Mouse (Mus musculus) heart, embryonic 16.5 days (tissue): ENCODE measurements around the gene Ebna1bp2. TPM values are rescaled to one million over a fixed set of nuclear protein-coding genes. Genes with fewer than 3 reads are reported as not detected.
A peak's percentile ranks its signal among the peaks of the same experiment; 100 is the strongest.

ENCODE experiments used
- ATAC-seq: fragments of 200-750 bp; cut with Nextera tagmentation; replicated peaks from 2 replicates; pipeline ENCODE4 v1.8.0; 2017; ENCODE audit warnings: moderate number of reproducible peaks; ENCODE audit not compliant: insufficient read depth, low FRiP score; ENCODE audit errors: extremely low read depth
- H3K27ac ChIP-seq: fragments of 300-500 bp; sonication (generic); 2 replicates; pipeline ENCODE4 v1.5.1; 2014; ENCODE audit warnings: mild to moderate bottlenecking, low read length, control low read depth, moderate library complexity
- H3K27me3 ChIP-seq: fragments of 300-500 bp; sonication (generic); 2 replicates; pipeline ENCODE4 v1.6.1; 2014; ENCODE audit warnings: low read length, mixed read lengths; ENCODE audit not compliant: control insufficient read depth, insufficient read depth
- H3K36me3 ChIP-seq: fragments of 300-500 bp; sonication (generic); 2 replicates; pipeline ENCODE4 v1.6.1; 2014; ENCODE audit not compliant: control insufficient read depth, insufficient read depth
- H3K4me1 ChIP-seq: fragments of 300-500 bp; sonication (generic); 2 replicates; pipeline ENCODE4 v1.6.1; 2014; ENCODE audit warnings: low read length, mixed read lengths; ENCODE audit not compliant: control insufficient read depth, insufficient read depth
- H3K4me2 ChIP-seq: fragments of 300-500 bp; sonication (generic); 2 replicates; pipeline ENCODE4 v1.6.1; 2014; ENCODE audit warnings: low read depth, mild to moderate bottlenecking, control low read depth, low read length
- H3K4me3 ChIP-seq: fragments of 300-500 bp; sonication (generic); 2 replicates; pipeline ENCODE4 v1.5.1; 2014; ENCODE audit warnings: mild to moderate bottlenecking, control low read depth, low read length
- H3K9ac ChIP-seq: fragments of 300-500 bp; sonication (generic); 2 replicates; pipeline ENCODE4 v1.6.1; 2014; ENCODE audit warnings: low read length, control low read depth
- H3K9me3 ChIP-seq: fragments of 300-500 bp; sonication (generic); replicated peaks from 2 replicates; pipeline ENCODE4 v1.6.1; 2016; ENCODE audit warnings: low read length; ENCODE audit not compliant: control insufficient read depth
- WGBS: fragments of 180-500 bp; shearing (Covaris S2); extraction: QIAGEN DNeasy Blood & Tissue Kit; methylation state at CpG from one replicate; pipeline ENCODE4 v1.1.7; 2014; 5-methylcytosine and 5-hydroxymethylcytosine counted together
- polyA plus RNA-seq: library from polyadenylated mRNA; unstranded; fragments of >200 nt; fragmentation: Nextera tagmentation; extraction: Ambion mirVana; gene quantifications from 2 replicates; pipeline ENCODE4 v1.2.1, GENCODE M21; 2015

Ebna1bp2 gene
- polyA plus RNA-seq, 1 experiment from 2014 or later = 105 TPM

GRCm38 (mm10) chr4:118609836-118610235 lies 10.8 kb upstream of the Ebna1bp2 start:
- Histone ChIP-seq H3K36me3 (no peaks in the 10 kb centered on the region), H3K4me3 (no peak overlapping the region), H3K9ac (no peak overlapping the region), H3K4me1 (no peaks in the 10 kb centered on the region), H3K27ac (no peak overlapping the region), H3K9me3 (no peaks in the 10 kb centered on the region), H3K4me2 (no peak overlapping the region), H3K27me3 (peaks cover 8% of the 10 kb centered on the region; the same call in 1 of the 2 replicates)
- WGBS = 68% methylated on average over 3 of the region's 3 CpGs
- no peak for ATAC-seq

GRCm38 (mm10) chr4:118612619-118613018 lies 8.0 kb upstream of the Ebna1bp2 start:
- no peaks in the 10 kb centered on the region for H3K4me1 ChIP-seq
- H3K9ac ChIP-seq = no peak overlapping the region
- ATAC-seq = no peak
- peaks cover 8% of the 10 kb centered on the region; the same call in 1 of the 2 replicates for H3K27me3 ChIP-seq
- no peaks in the 10 kb centered on the region; the same call in 1 of the 2 replicates for H3K9me3 ChIP-seq
- H3K36me3 ChIP-seq = no peaks in the 10 kb centered on the region
- WGBS = 21% methylated on average over 11 of the region's 11 CpGs
- H3K4me3 ChIP-seq = no peak overlapping the region
- no peak overlapping the region for H3K27ac ChIP-seq
- H3K4me2 ChIP-seq = no peak overlapping the region

- no peak overlapping the region for H3K4me3 ChIP-seq
- 72% methylated on average over 11 of the region's 11 CpGs for WGBS
- H3K9ac ChIP-seq = no peak overlapping the region
- H3K36me3 ChIP-seq = no peaks in the 10 kb centered on the region
- H3K27me3 ChIP-seq = peaks cover 8% of the 10 kb centered on the region; the same call in 1 of the 2 replicates
- H3K27ac ChIP-seq = no peak overlapping the region
- ATAC-seq = no peak
- no peak overlapping the region for H3K4me2 ChIP-seq
- H3K9me3 ChIP-seq = peaks cover 2% of the 10 kb centered on the region; the same call in 1 of the 2 replicates
- no peaks in the 10 kb centered on the region for H3K4me1 ChIP-seq
Observed at GRCm38 (mm10) chr4:118615412-118615811, 5.2 kb upstream of the Ebna1bp2 start.

- peaks cover 2% of the 10 kb centered on the region; the same call in 1 of the 2 replicates for H3K9me3 ChIP-seq
- H3K4me3 ChIP-seq = peak overlapping the region; percentile 91
- ATAC-seq = no peak
- H3K27me3 ChIP-seq = no peaks in the 10 kb centered on the region
- peak overlapping the region; percentile 45 for H3K27ac ChIP-seq
- peaks cover 26% of the 10 kb centered on the region for H3K36me3 ChIP-seq
- peak overlapping the region; percentile 96 for H3K4me2 ChIP-seq
- H3K9ac ChIP-seq = peak overlapping the region; percentile 85
- peaks cover 8% of the 10 kb centered on the region; the same call in 1 of the 2 replicates for H3K4me1 ChIP-seq
- under 1% methylated on average over 23 of the region's 23 CpGs for WGBS
Observed at GRCm38 (mm10) chr4:118620967-118621320, 345 bp downstream of the Ebna1bp2 start.

GRCm38 (mm10) chr4:118621781-118622180 lies 1.2 kb downstream of the Ebna1bp2 start:
- Histone ChIP-seq H3K4me2 (peak overlapping the region; percentile 96), H3K27me3 (no peaks in the 10 kb centered on the region), H3K9me3 (peaks cover 2% of the 10 kb centered on the region; the same call in 1 of the 2 replicates), H3K4me1 (peaks cover 8% of the 10 kb centered on the region; the same call in 1 of the 2 replicates), H3K4me3 (peak overlapping the region; percentile 91), H3K9ac (peak overlapping the region; percentile 85; the same call in 1 of the 2 replicates), H3K27ac (no peak overlapping the region), H3K36me3 (peaks cover 33% of the 10 kb centered on the region)
- WGBS = 83% methylated on average over 9 of the region's 9 CpGs
- no peak for ATAC-seq

- no peak overlapping the region for H3K9ac ChIP-seq
- no peak for ATAC-seq
- WGBS = 91% methylated on average over 5 of the region's 5 CpGs
Observed at GRCm38 (mm10) chr4:118630261-118630660, 9.7 kb downstream of the Ebna1bp2 start.

GRCm38 (mm10) chr4:118642346-118643190 lies 22.0 kb downstream of the Ebna1bp2 start:
- Histone ChIP-seq H3K9ac (no peak overlapping the region), H3K4me2 (peak overlapping the region; percentile 30), H3K27ac (no peak overlapping the region), H3K9me3 (no peaks in the 10 kb centered on the region; the same call in 1 of the 2 replicates), H3K36me3 (no peaks in the 10 kb centered on the region), H3K27me3 (no peaks in the 10 kb centered on the region), H3K4me3 (no peak overlapping the region), H3K4me1 (peaks cover 3% of the 10 kb centered on the region; the same call in 1 of the 2 replicates)
- no peak for ATAC-seq
- 36% methylated on average over 20 of the region's 20 CpGs for WGBS

More at GRCm38 (mm10) chr4:118630261-118630660, 9.7 kb downstream of the Ebna1bp2 start:
- Histone ChIP-seq H3K4me2 (no peak overlapping the region), H3K36me3 (peaks cover 30% of the 10 kb centered on the region), H3K27ac (no peak overlapping the region), H3K27me3 (no peaks in the 10 kb centered on the region), H3K4me1 (no peaks in the 10 kb centered on the region), H3K4me3 (no peak overlapping the region), H3K9me3 (no peaks in the 10 kb centered on the region)

- no peak for ATAC-seq
- Histone ChIP-seq H3K4me1 (peaks cover 3% of the 10 kb centered on the region; the same call in 1 of the 2 replicates), H3K9me3 (no peaks in the 10 kb centered on the region), H3K36me3 (no peaks in the 10 kb centered on the region), H3K27ac (no peak overlapping the region), H3K4me2 (no peak overlapping the region), H3K9ac (no peak overlapping the region), H3K27me3 (no peaks in the 10 kb centered on the region), H3K4me3 (no peak overlapping the region)
- WGBS = 10% methylated on average over 2 of the region's 2 CpGs
Observed at GRCm38 (mm10) chr4:118645234-118645633, 24.6 kb downstream of the Ebna1bp2 start.

GRCm38 (mm10) chr4:118658652-118659051 lies 38.1 kb downstream of the Ebna1bp2 start, which contains the start of gene Olfr62:
Gene Olfr62, plus strand, starts transcription at chr4:118658952.
- no peak within 1 kb of the TSS for H3K4me3 ChIP-seq
- no peaks in the 10 kb centered on the region for H3K27me3 ChIP-seq
- H3K4me2 ChIP-seq = no peak within 1 kb of the TSS
- H3K9me3 ChIP-seq = no peaks in the 10 kb centered on the region
- no peak within 1 kb of the TSS for H3K9ac ChIP-seq
- H3K4me1 ChIP-seq = no peaks in the 10 kb centered on the region
- no peak for ATAC-seq
- H3K27ac ChIP-seq = no peak within 1 kb of the TSS
- no peaks in the 10 kb centered on the region for H3K36me3 ChIP-seq
